Mouse (Mus musculus): ENCODE results near the gene Bcat2.

GRCm38 (mm10) chr7:45619592-45619991 lies 49.6 kb downstream of the Bcat2 start:
- TF ChIP-seq POLR2A (IDR thresholded peaks at IDR 0.05; ENCODE audit: low read depth, low read length) (no peak), CTCF (IDR thresholded peaks at IDR 0.05; ENCODE audit: extremely low read depth, insufficient read length, insufficient replicate concordance, low read depth, low read length) (no peak)

Measured in small intestine, adult 2 months (tissue).